Mouse (Mus musculus) gastrocnemius, postnatal 10 days (tissue): ENCODE data around the gene Ccdc182. TPM values are rescaled to one million over a fixed set of nuclear protein-coding genes. Genes with fewer than 3 reads are reported as not detected.

Source experiments
- DNase-seq: peaks from one replicate; pipeline ENCODE4 v3.0.0; 2021; ENCODE audit warnings: mixed read lengths
- long read RNA-seq, 2 experiments: library from polyadenylated mRNA; stranded (forward); transcript quantifications; one replicate each; pipeline ENCODE4 v2.0.0; 2021
- total RNA-seq, 2 experiments: library from RNA; stranded (reverse); gene quantifications; 2 replicates each; pipeline ENCODE4 v1.2.3; 2021

Ccdc182 gene
- total RNA-seq, result not detected
- long read RNA-seq, experiment 1, result 0 reads
- long read RNA-seq, experiment 2, result 0 reads

GRCm38 (mm10) chr11:88293631-88294393, at the start of gene Ccdc182:
Gene Ccdc182 (plus strand): TSS chr11:88294058.
- no peak for DNase-seq

DNA sequence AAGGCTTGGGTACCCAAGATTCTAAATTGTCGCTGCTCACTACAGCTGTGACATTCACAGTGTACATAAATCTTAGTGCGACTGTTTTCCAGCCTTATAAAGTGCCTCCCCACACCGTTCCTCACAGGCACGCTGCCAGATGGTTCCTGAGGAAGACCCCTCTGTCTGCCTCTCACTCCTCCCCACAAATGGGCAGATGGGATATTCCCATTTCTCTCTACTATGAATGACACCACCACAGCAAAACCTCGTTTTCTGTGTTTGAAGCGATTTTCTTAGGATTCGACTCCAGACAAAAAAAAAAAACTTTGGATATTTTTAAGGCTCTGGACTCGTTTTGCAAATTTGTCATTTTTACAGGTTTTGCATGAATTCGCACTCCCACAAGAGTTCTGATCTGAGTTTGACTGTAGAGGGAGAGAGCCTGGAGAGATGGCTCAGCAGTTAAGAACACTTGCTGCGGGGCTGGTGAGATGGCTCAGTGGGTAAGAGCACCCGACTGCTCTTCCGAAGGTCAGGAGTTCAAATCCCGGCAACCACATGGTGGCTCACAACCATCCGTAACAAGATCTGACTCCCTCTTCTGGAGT, 48.2 kb upstream of the Ccdc182 start:
- no peak for DNase-seq

GRCm38 (mm10) chr11:88248636-88249035, 45.2 kb upstream of the Ccdc182 start:
- DNase-seq, result no peak

GRCm38 (mm10) chr11:88250568-88250967, 43.3 kb upstream of the Ccdc182 start:
- no peak for DNase-seq

DNA sequence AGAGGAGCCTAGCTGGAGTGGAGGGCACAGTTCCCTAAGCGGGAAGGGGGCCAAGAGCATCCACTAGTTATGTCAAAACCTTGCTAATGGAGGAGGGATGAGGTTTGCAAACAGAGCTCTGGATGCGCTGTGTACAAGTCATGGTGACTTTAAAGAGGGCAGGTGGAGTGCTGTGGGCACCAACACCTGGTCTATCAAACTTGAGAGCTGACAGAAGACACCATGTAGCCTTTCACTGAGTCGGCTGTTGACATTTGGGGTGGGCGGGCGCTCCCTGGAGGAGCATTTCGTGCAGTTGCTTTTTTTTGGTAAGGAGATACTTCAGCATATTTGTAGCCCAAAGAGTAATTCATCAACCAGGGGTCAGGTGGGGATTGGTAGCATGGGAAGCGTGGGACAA, 42.6 kb upstream of the Ccdc182 start:
- no peak for DNase-seq

GRCm38 (mm10) chr11:88251972-88252766, 41.7 kb upstream of the Ccdc182 start:
- peak; percentile 95 for DNase-seq

GRCm38 (mm10) chr11:88252767-88253513, 40.9 kb upstream of the Ccdc182 start:
- DNase-seq, result peak; percentile 57

- no peak for DNase-seq
These were observed 40.2 kb upstream of the Ccdc182 start for GRCm38 (mm10) chr11:88253514-88254167.

- DNase-seq, result no peak
These were observed 36.2 kb upstream of the Ccdc182 start for GRCm38 (mm10) chr11:88257700-88258099.

- no peak for DNase-seq
These were observed 35.6 kb upstream of the Ccdc182 start for GRCm38 (mm10) chr11:88258212-88258611.

DNA sequence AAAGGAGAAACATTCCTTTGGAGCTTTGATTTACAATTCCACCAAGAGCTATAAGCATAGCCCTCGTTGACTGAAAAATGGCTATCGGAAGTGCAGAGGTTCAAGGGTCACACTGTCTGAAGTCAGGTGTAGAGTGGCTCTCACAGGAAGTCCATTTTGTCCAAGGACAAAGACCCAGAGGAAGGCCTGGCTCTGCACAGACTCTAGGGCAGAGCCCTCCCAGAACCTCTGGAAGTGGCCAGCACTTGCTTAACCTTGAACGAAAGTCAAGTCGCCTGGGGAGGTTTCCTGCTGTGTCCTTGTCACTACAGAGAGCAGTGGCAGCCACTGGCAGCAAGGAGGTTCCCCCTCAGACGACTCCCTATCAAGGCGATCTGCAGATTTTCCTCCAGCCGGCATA, 33.4 kb upstream of the Ccdc182 start:
- no peak for DNase-seq

DNA sequence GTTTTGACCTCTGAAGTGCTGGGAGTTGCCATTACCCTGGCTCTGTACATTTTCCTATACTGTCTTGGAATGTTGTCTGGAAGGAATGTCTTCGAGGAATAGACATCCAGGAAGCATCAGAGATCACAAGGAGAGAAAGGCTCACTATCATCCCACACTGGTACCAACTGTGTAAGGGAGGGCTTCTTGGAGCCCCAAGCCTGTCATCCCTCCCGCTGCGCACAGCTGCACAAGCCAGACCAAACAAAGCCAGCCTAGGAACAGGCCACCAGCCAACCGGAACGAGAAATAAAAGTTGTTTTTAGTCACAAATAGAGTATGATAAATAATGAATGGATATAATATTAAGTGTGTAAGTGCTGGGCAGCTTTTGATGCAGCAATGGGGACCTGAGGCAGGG, 29.0 kb upstream of the Ccdc182 start:
- no peak for DNase-seq

GRCm38 (mm10) chr11:88266311-88266710, 27.5 kb upstream of the Ccdc182 start:
- DNase-seq, result no peak

GRCm38 (mm10) chr11:88271870-88272269, 22.0 kb upstream of the Ccdc182 start:
- DNase-seq, result no peak

GRCm38 (mm10) chr11:88274111-88274879, 19.6 kb upstream of the Ccdc182 start:
- no peak for DNase-seq

GRCm38 (mm10) chr11:88274901-88275498, 18.9 kb upstream of the Ccdc182 start:
- DNase-seq, result no peak

- DNase-seq, result no peak
These were observed 17.9 kb upstream of the Ccdc182 start for GRCm38 (mm10) chr11:88275949-88276348.

DNA sequence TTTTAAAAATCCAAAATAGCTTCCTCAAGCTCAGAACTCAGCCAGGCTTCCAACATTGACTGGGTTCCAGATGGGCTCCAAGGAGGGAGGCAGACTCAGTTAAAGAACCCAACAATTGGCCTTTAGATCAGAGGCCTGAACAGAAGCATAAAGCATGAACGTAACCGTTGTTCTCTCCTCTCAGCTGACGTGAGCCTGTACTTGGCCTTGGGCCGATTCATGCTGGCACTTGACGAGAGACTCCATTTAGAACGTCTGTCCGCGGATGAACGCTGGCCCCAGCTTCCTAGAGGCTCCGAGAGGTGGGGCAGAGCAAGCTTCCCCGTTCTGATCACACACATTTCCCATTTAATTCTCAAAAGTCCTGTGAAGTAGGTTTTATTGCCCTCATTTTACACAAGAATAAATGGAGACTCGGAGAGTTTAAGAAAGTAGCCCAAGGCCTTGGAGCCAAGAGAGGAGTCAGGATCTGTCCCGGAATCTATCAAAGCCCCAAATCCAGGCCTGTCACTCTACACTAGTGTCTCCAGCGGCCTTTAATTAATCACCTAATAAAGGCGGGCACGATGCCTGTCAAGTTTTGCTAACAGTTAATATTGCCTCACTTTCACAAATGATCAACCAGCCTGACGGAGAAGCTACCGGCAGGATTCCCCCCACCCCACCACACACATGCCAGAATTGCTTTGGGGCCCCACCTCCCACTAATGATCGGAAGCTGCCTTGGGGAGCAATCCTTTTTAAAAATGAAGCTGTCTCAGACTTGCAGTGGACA, 17.1 kb upstream of the Ccdc182 start:
- no peak for DNase-seq

DNA sequence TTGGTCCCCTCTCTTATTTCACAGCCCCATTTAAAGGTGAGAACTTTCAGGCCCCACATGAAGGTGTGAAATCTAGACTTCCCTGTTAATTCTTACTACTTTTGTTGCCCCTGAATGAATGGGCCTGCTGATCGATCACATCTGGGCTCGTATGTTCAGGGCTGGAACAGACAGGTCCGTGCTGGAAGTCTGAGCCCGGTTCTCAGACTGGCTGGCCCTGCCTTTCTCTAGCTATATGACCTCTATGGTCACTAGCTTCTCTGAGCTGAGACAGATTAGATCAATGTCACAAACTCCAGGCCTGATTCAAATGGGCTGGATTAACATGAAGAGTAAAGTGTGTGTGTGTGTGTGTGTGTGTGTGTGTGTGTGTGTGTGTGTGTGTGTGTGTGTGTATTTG, 14.9 kb upstream of the Ccdc182 start:
- no peak for DNase-seq

GRCm38 (mm10) chr11:88280426-88280836, 13.4 kb upstream of the Ccdc182 start:
- DNase-seq, result no peak
